Mouse (Mus musculus) granulocyte monocyte progenitor cell, adult 5-6 weeks (primary cell): ENCODE results near the gene Man2a2. TPM values are rescaled to one million over a fixed set of nuclear protein-coding genes. Genes with fewer than 3 reads are reported as not detected.

Experiments used
- ATAC-seq: replicated peaks from 2 replicates; pipeline ENCODE4 v1.8.0; 2016; ENCODE audit warnings: mild to moderate bottlenecking, moderate TSS enrichment, inconsistent platforms; ENCODE audit not compliant: poor library complexity, severe bottlenecking
- total RNA-seq, 2 experiments: library from RNA; stranded (forward) in 1 of 2; stranded (reverse) in 1 of 2; fragments of 200-712, 200-1000 nt in 1 of 2; fragments of >200 nt in 1 of 2; fragmentation: Nextera tagmentation in 1 of 2; gene quantifications; 2 replicates each; pipeline ENCODE4 v1.2.3; 2014 to 2017

Man2a2 gene
- total RNA-seq (2014; fragmentation: Nextera tagmentation), result 60.4 and 74.6 TPM in 2 replicates
- 32.7 and 36.7 TPM in 2 replicates for total RNA-seq (2017)

GRCm38 (mm10) chr7:80371041-80371751, at the start of gene Man2a2:
TSS of gene Man2a2 (minus strand) at chr7:80371375.
- peak; percentile 41 for ATAC-seq

- ATAC-seq, result no peak
Observed at GRCm38 (mm10) chr7:80420586-80420985, 49.4 kb upstream of the Man2a2 start.

GRCm38 (mm10) chr7:80419278-80419677, 48.1 kb upstream of the Man2a2 start:
- ATAC-seq, result no peak

- no peak for ATAC-seq
Observed at GRCm38 (mm10) chr7:80418036-80418435, 46.9 kb upstream of the Man2a2 start.

GRCm38 (mm10) chr7:80417601-80418000, 46.4 kb upstream of the Man2a2 start:
- ATAC-seq, result no peak

GRCm38 (mm10) chr7:80416969-80417368, 45.8 kb upstream of the Man2a2 start:
- peak; percentile 66 for ATAC-seq

- peak; percentile 50 for ATAC-seq
Observed at GRCm38 (mm10) chr7:80414303-80414855, 43.2 kb upstream of the Man2a2 start.

GRCm38 (mm10) chr7:80413512-80414302, 42.5 kb upstream of the Man2a2 start:
- 0 out of 2 replicates have a peak, but pooled peaks have one; percentile 12 for ATAC-seq

GRCm38 (mm10) chr7:80412781-80413180, 41.6 kb upstream of the Man2a2 start:
- ATAC-seq, result no peak

- no peak for ATAC-seq
Observed at GRCm38 (mm10) chr7:80412279-80412678, 41.1 kb upstream of the Man2a2 start.

GRCm38 (mm10) chr7:80410380-80410779, 39.2 kb upstream of the Man2a2 start:
- no peak for ATAC-seq

- ATAC-seq, result no peak
Observed at GRCm38 (mm10) chr7:80407712-80408111, 36.5 kb upstream of the Man2a2 start.

- ATAC-seq, result no peak
Observed at GRCm38 (mm10) chr7:80406186-80406585, 35.0 kb upstream of the Man2a2 start.

- ATAC-seq, result no peak
Observed at GRCm38 (mm10) chr7:80405188-80405695, 34.1 kb upstream of the Man2a2 start, which contains the start of gene Furin. TSS of gene Furin (minus strand) at chr7:80405436.

- peak; percentile 80 for ATAC-seq
Observed at GRCm38 (mm10) chr7:80404101-80404894, 33.1 kb upstream of the Man2a2 start.

GRCm38 (mm10) chr7:80403551-80403950, 32.4 kb upstream of the Man2a2 start:
- ATAC-seq, result no peak

- ATAC-seq, result 0 out of 2 replicates have a peak, but pooled peaks have one; percentile 7
Observed at GRCm38 (mm10) chr7:80402651-80403321, 31.6 kb upstream of the Man2a2 start.

GRCm38 (mm10) chr7:80401860-80402641, 30.9 kb upstream of the Man2a2 start:
- ATAC-seq, result no peak
